Mouse (Mus musculus) heart, embryonic 14.5 days (tissue): ENCODE results near the gene Dock6. TPM values are rescaled to one million over a fixed set of nuclear protein-coding genes. Genes with fewer than 3 reads are reported as not detected.

Experiments used
- ATAC-seq: fragments of 200-750 bp; cut with Nextera tagmentation; 2 replicates; pipeline ENCODE4 v1.8.0; 2017; ENCODE audit warnings: low read depth, moderate TSS enrichment; ENCODE audit not compliant: insufficient number of reproducible peaks, insufficient read depth, low FRiP score
- H3K27ac ChIP-seq, 2 experiments: fragments of 200-500 bp in 1 of 2; fragments of 300-500 bp in 1 of 2; sonication (generic) in 1 of 2; replicated peaks in 1 of 2; 2 replicates each; pipeline ENCODE4 v1.5.1; 2012 to 2014; ENCODE audit warnings: low read depth in 2 of 2, low read length in 2 of 2, control low read depth in 1 of 2, mild to moderate bottlenecking in 1 of 2, mixed read lengths in 1 of 2; ENCODE audit not compliant: control insufficient read depth in 1 of 2, insufficient read depth in 1 of 2
- H3K27me3 ChIP-seq: fragments of 300-500 bp; sonication (generic); 2 replicates; pipeline ENCODE4 v1.6.1; 2014; ENCODE audit warnings: mild to moderate bottlenecking, low read length, control low read depth; ENCODE audit not compliant: control insufficient read depth, insufficient read depth
- H3K36me3 ChIP-seq: fragments of 300-500 bp; sonication (generic); 2 replicates; pipeline ENCODE4 v1.6.1; 2014; ENCODE audit warnings: mild to moderate bottlenecking, control low read depth, low read length, mixed read lengths; ENCODE audit not compliant: control insufficient read depth, insufficient read depth
- H3K4me1 ChIP-seq, 2 experiments: fragments of 200-500 bp in 1 of 2; fragments of 300-500 bp in 1 of 2; sonication (generic) in 1 of 2; 2 replicates each; pipeline ENCODE4 v1.6.1; 2012 to 2014; ENCODE audit warnings: low read length in 2 of 2, control low read depth in 1 of 2, mixed read lengths in 1 of 2; ENCODE audit not compliant: control insufficient read depth in 2 of 2, insufficient read depth in 2 of 2
- H3K4me2 ChIP-seq: fragments of 300-500 bp; sonication (generic); 2 replicates; pipeline ENCODE4 v1.6.1; 2014; ENCODE audit warnings: mild to moderate bottlenecking, low read length
- H3K4me3 ChIP-seq, 2 experiments: fragments of 200-500 bp in 1 of 2; fragments of 300-500 bp in 1 of 2; sonication (generic) in 1 of 2; 2 replicates each; pipeline ENCODE4 v1.5.1; 2012 to 2014; ENCODE audit warnings: low read length in 2 of 2, mild to moderate bottlenecking in 2 of 2, control low read depth in 1 of 2, low read depth in 1 of 2, moderate library complexity in 1 of 2; ENCODE audit not compliant: control insufficient read depth in 1 of 2, insufficient read depth in 1 of 2
- H3K9ac ChIP-seq: fragments of 300-500 bp; sonication (generic); 2 replicates; pipeline ENCODE4 v1.6.1; 2014; ENCODE audit warnings: mild to moderate bottlenecking, low read length
- H3K9me3 ChIP-seq: fragments of 300-500 bp; sonication (generic); 2 replicates; pipeline ENCODE4 v1.6.1; 2016; ENCODE audit warnings: low read length, control low read depth; ENCODE audit not compliant: control insufficient read depth
- WGBS: fragments of 180-500 bp; shearing (Covaris S2); extraction: QIAGEN DNeasy Blood & Tissue Kit; methylation state at CpG from one replicate; pipeline ENCODE4 v1.1.7; 2014; 5-methylcytosine and 5-hydroxymethylcytosine counted together
- microRNA-seq: library from miRNA; unstranded; fragments of <30 nt; microRNA quantifications from one replicate; pipeline ENCODE4, GENCODE M21; 2016
- polyA plus RNA-seq: library from polyadenylated mRNA; unstranded; fragments of >200 nt; fragmentation: Nextera tagmentation; extraction: Ambion mirVana; gene quantifications from 2 replicates; pipeline ENCODE4 v1.2.1, GENCODE M21; 2014

Dock6 gene
- polyA plus RNA-seq, 1 experiment from 2014 or later: 44.5 TPM

- H3K27ac ChIP-seq: peak overlapping the region; percentile 22 to 64
- H3K9me3 ChIP-seq: no peaks in the 10 kb centered on the region
- H3K9ac ChIP-seq: no peak overlapping the region
- H3K27me3 ChIP-seq: no peaks in the 10 kb centered on the region
- 61% methylated on average over 2 of the region's 2 CpGs for WGBS
- H3K4me3 ChIP-seq: no peak overlapping the region
- ATAC-seq: peak; percentile 37
- no peak overlapping the region for H3K4me2 ChIP-seq
- peaks cover 35% of the 10 kb centered on the region for H3K36me3 ChIP-seq
- peaks cover 30 to 46% of the 10 kb centered on the region in 2 experiments for H3K4me1 ChIP-seq
Measured at GRCm38 (mm10) chr9:21754003-21754402, 98.4 kb downstream of the Dock6 start.

- no peaks in the 10 kb centered on the region for H3K9me3 ChIP-seq
- peak overlapping the region; percentile 11; the same call in 1 of the 2 replicates for H3K4me2 ChIP-seq
- no peak overlapping the region for H3K9ac ChIP-seq
- H3K27me3 ChIP-seq: no peaks in the 10 kb centered on the region
- H3K27ac ChIP-seq: peak overlapping the region; percentile 55 to 65
- peaks cover 42% of the 10 kb centered on the region for H3K36me3 ChIP-seq
- 0 out of 2 replicates have a peak, but pooled peaks have one; percentile 10 for ATAC-seq
- 20% methylated on average over 10 of the region's 10 CpGs for WGBS
- peaks cover 39 to 56% of the 10 kb centered on the region in 2 experiments for H3K4me1 ChIP-seq
- H3K4me3 ChIP-seq: no peak overlapping the region
Measured at GRCm38 (mm10) chr9:21752252-21752792, 100.1 kb downstream of the Dock6 start.

- no peaks in the 10 kb centered on the region for H3K9me3 ChIP-seq
- peaks cover 39 to 59% of the 10 kb centered on the region in 2 experiments for H3K4me1 ChIP-seq
- no peak overlapping the region for H3K4me2 ChIP-seq
- ATAC-seq: no peak
- peak overlapping the region; percentile 6 to 28; a peak in 1 of 4 replicates for H3K27ac ChIP-seq
- H3K9ac ChIP-seq: no peak overlapping the region
- WGBS: 51% methylated on average over 6 of the region's 6 CpGs
- H3K4me3 ChIP-seq: no peak overlapping the region
- H3K27me3 ChIP-seq: no peaks in the 10 kb centered on the region
- peaks cover 44% of the 10 kb centered on the region for H3K36me3 ChIP-seq
Measured at GRCm38 (mm10) chr9:21751347-21751746, 101.1 kb downstream of the Dock6 start.

GRCm38 (mm10) chr9:21750370-21750769 is 102.1 kb downstream of the Dock6 start:
- Histone ChIP-seq H3K4me2 (no peak overlapping the region), H3K4me1 (peaks cover 39 to 59% of the 10 kb centered on the region in 2 experiments), H3K27ac (no peak overlapping the region), H3K27me3 (no peaks in the 10 kb centered on the region), H3K9ac (no peak overlapping the region), H3K36me3 (peaks cover 45% of the 10 kb centered on the region), H3K4me3 (no peak overlapping the region), H3K9me3 (no peaks in the 10 kb centered on the region)
- WGBS: 83% methylated on average over 3 of the region's 3 CpGs
- no peak for ATAC-seq

Small RNA genes within 50 kb of the gene (microRNA-seq; reads per million reads assigned to microRNA genes)
- gene Mir7083: 13.7 reads per million, percentile 26 among the genes with 10 or more reads in this experiment

Other genes with a start within 250 kb of the Dock6 start
- 51.1 and 52.8 TPM in 2 replicates for gene Smarca4, start 236.5 kb downstream of the Dock6 start, polyA plus RNA-seq
- 7.3 and 10.8 TPM in 2 replicates for gene Ldlr, start 129.2 kb downstream of the Dock6 start, polyA plus RNA-seq
- gene Spc24, start 92.3 kb downstream of the Dock6 start, polyA plus RNA-seq: 82.9 and 97.9 TPM in 2 replicates
- gene Kank2, start 53.9 kb downstream of the Dock6 start, polyA plus RNA-seq: 11.1 and 11.6 TPM in 2 replicates
- gene Angptl8, start 17.1 kb downstream of the Dock6 start, polyA plus RNA-seq: 1.4 and 1.6 TPM in 2 replicates
- gene Rab3d, start 65.6 kb upstream of the Dock6 start, polyA plus RNA-seq: 7.8 and 9.0 TPM in 2 replicates
- 2.4 and 3.0 TPM in 2 replicates for gene Ccdc159, start 74.8 kb upstream of the Dock6 start, polyA plus RNA-seq
- gene Tmem205, start 74.9 kb upstream of the Dock6 start, polyA plus RNA-seq: 48.1 and 58.8 TPM in 2 replicates
- gene Plppr2, start 84.4 kb upstream of the Dock6 start, polyA plus RNA-seq: 2.4 and 4.5 TPM in 2 replicates
- gene Swsap1, start 103.1 kb upstream of the Dock6 start, polyA plus RNA-seq: 8.3 and 9.8 TPM in 2 replicates
- 2.6 and 4.9 TPM in 2 replicates for gene Epor, start 110.9 kb upstream of the Dock6 start, polyA plus RNA-seq
- 0.66 and 0.97 TPM in 2 replicates for gene Rgl3, start 136.8 kb upstream of the Dock6 start, polyA plus RNA-seq
- 0.23 TPM in 1 of 2 replicates, not detected in the other for gene Ccdc151, start 150.0 kb upstream of the Dock6 start, polyA plus RNA-seq
- gene Prkcsh, start 150.2 kb upstream of the Dock6 start, polyA plus RNA-seq: 56.3 and 56.6 TPM in 2 replicates
- gene Elavl3, start 199.4 kb upstream of the Dock6 start, polyA plus RNA-seq: 0.19 and 0.65 TPM in 2 replicates
- gene Gm49318, start 218.6 kb upstream of the Dock6 start, polyA plus RNA-seq: not detected in 2 replicates
- gene Zfp653, start 218.7 kb upstream of the Dock6 start, polyA plus RNA-seq: 6.7 and 7.6 TPM in 2 replicates
- gene Ecsit, start 232.8 kb upstream of the Dock6 start, polyA plus RNA-seq: 50.5 and 58.1 TPM in 2 replicates
- 227 and 239 TPM in 2 replicates for gene Cnn1, start 246.6 kb upstream of the Dock6 start, polyA plus RNA-seq